Mouse (Mus musculus): ENCODE results near the gene Zcchc7.

Zcchc7 gene

GRCm38 (mm10) chr4:44965175-44965574 lies 209.5 kb downstream of the Zcchc7 start:
- no peak for DNase-seq (ENCODE audit: low spot score)

- DNase-seq (ENCODE audit: low spot score) = no peak
These were observed 210.1 kb downstream of the Zcchc7 start for GRCm38 (mm10) chr4:44965736-44966135.

- no peak for DNase-seq (ENCODE audit: low spot score)
These were observed 211.7 kb downstream of the Zcchc7 start for GRCm38 (mm10) chr4:44967402-44967801.

- no peak for DNase-seq (ENCODE audit: low spot score)
These were observed 214.4 kb downstream of the Zcchc7 start for GRCm38 (mm10) chr4:44970056-44970455.

GRCm38 (mm10) chr4:44970612-44971110 lies 215.0 kb downstream of the Zcchc7 start:
- no peak for DNase-seq (ENCODE audit: low spot score)

GRCm38 (mm10) chr4:44973450-44973849 lies 217.8 kb downstream of the Zcchc7 start:
- DNase-seq (ENCODE audit: low spot score) = peak; percentile 80

- DNase-seq (ENCODE audit: low spot score) = no peak
These were observed 218.2 kb downstream of the Zcchc7 start for GRCm38 (mm10) chr4:44973871-44974270.

GRCm38 (mm10) chr4:44974331-44974730 lies 218.7 kb downstream of the Zcchc7 start:
- no peak for DNase-seq (ENCODE audit: low spot score)

GRCm38 (mm10) chr4:44976026-44976615 lies 220.4 kb downstream of the Zcchc7 start:
- no peak for DNase-seq (ENCODE audit: low spot score)

- no peak for DNase-seq (ENCODE audit: low spot score)
These were observed 221.4 kb downstream of the Zcchc7 start for GRCm38 (mm10) chr4:44976921-44977710.

- no peak for DNase-seq (ENCODE audit: low spot score)
These were observed 222.5 kb downstream of the Zcchc7 start for GRCm38 (mm10) chr4:44978175-44978574.

- no peak for DNase-seq (ENCODE audit: low spot score)
These were observed 224.2 kb downstream of the Zcchc7 start for GRCm38 (mm10) chr4:44979794-44980338.

- DNase-seq (ENCODE audit: low spot score) = peak; percentile 77
These were observed 225.8 kb downstream of the Zcchc7 start, which contains the start of gene Grhpr for GRCm38 (mm10) chr4:44981280-44981973. TSS of gene Grhpr (plus strand) at chr4:44981395.
